Comparison of ENCODE assay signal across 24 mouse cellular contexts in the genomic region with DNA sequence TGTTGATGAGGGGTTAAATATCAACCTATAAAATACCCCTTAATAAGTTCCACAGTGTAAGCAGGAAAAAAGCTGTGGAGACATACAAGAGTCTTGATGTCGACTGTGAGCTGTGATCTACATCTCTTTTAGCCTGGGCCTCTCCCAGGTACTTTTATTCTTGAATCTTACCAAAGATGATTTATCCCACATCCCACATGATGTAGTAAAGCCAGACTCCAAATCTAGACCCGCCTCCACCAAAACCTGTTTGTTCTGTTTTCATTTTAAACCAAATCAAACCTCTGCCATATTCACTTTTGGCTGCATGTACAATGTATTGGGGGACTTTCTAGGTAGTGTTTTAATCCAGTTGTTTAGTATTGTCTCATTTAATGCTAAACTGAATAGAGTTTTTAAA.
"Had no signal": no experiment of that assay in that cellular context is flagged by ENCODE, and none has a peak within 500 bp of the region (broad histone marks: within the 10 kb centered on the region; RNA-seq: fewer than 3 reads in every experiment).

No protein-coding gene starts in this region.

- H3K27ac ChIP-seq: heart, adult 2 months; heart, embryonic 13.5 days; heart, embryonic 15.5 days; hindbrain, embryonic 13.5 days; hindbrain, embryonic 15.5 days; hindbrain, postnatal 0 days; kidney, embryonic 15.5 days; kidney, postnatal 0 days; limb, embryonic 13.5 days; limb, embryonic 15.5 days; liver, embryonic 12.5 days had no signal

- H3K4me3 ChIP-seq: heart, adult 2 months; heart, embryonic 13.5 days; heart, embryonic 15.5 days; hindbrain, embryonic 13.5 days; hindbrain, embryonic 15.5 days; kidney, embryonic 15.5 days; limb, embryonic 13.5 days; limb, embryonic 15.5 days; liver, embryonic 12.5 days had no signal

- DNase-seq: forebrain, postnatal 0 days; gastrocnemius, postnatal 14 days; gastrocnemius, postnatal 36 days; heart, adult 2 months; heart, postnatal 14 days; heart, postnatal 36 days; kidney, adult 11 months; kidney, adult 2 months; kidney, adult 9 months; kidney, postnatal 14 days; kidney, postnatal 36 days; layer of hippocampus, postnatal 36 days; left cerebral cortex, postnatal 4 days had no signal

- ATAC-seq: forebrain, postnatal 0 days; hindbrain, postnatal 0 days; intestine, embryonic 16.5 days; liver, embryonic 12.5 days had no signal
